Mouse (Mus musculus): ENCODE data around the gene Ephb2. TPM values are rescaled to one million over a fixed set of nuclear protein-coding genes. Genes with fewer than 3 reads are reported as not detected.

The Ephb2 gene
- polyA plus RNA-seq, 1 experiment, result 21.7 TPM

- Histone ChIP-seq H3K36me3 (ENCODE audit: control insufficient read depth, insufficient read depth) (no peaks in the 10 kb centered on the region), H3K4me3 (no peak overlapping the region), H3K4me2 (ENCODE audit: low read depth) (no peak overlapping the region), H3ac (ENCODE audit: control insufficient read depth, insufficient read length) (no peak overlapping the region), H3K79me2 (ENCODE audit: control insufficient read depth, insufficient read depth) (no peaks in the 10 kb centered on the region), H3K27me3 (ENCODE audit: control insufficient read depth, insufficient read depth, insufficient read length) (no peaks in the 10 kb centered on the region)
- TF ChIP-seq SRF (IDR thresholded peaks at IDR 0.05; ENCODE audit: control insufficient read depth, insufficient read length, low read depth) (no peak), REST (IDR thresholded peaks at IDR 0.05; ENCODE audit: insufficient read depth, insufficient read length) (no peak), POLR2A (IDR thresholded peaks at IDR 0.05; ENCODE audit: insufficient read length, low read depth) (no peak), POLR2AphosphoS2 (IDR thresholded peaks at IDR 0.05; ENCODE audit: insufficient read length, low read depth) (no peak), USF1 (IDR thresholded peaks at IDR 0.05; ENCODE audit: low read depth) (no peak), TCF12 (IDR thresholded peaks at IDR 0.05; ENCODE audit: insufficient read depth, poor library complexity, severe bottlenecking) (no peak), MYOD1 (IDR thresholded peaks at IDR 0.05; ENCODE audit: control insufficient read depth in 1 of 3, insufficient read length in 2 of 3, low read depth in 2 of 3) (no peak), MYOG (IDR thresholded peaks at IDR 0.05; ENCODE audit: control insufficient read depth in 1 of 3, insufficient read depth in 1 of 3, insufficient read length in 2 of 3, low read depth in 2 of 3) (no peak), CEBPB (IDR thresholded peaks at IDR 0.05; ENCODE audit: insufficient read depth, poor library complexity, severe bottlenecking) (no peak), E2F4 (IDR thresholded peaks at IDR 0.05; ENCODE audit: insufficient read depth) (no peak), TCF3 (IDR thresholded peaks at IDR 0.05; ENCODE audit: insufficient read length, low read depth) (no peak), MAX (IDR thresholded peaks at IDR 0.05; ENCODE audit: low read depth) (no peak)
Measured at GRCm38 (mm10) chr4:136675439-136675838, 160.3 kb downstream of the Ephb2 start.

GRCm38 (mm10) chr4:136672335-136673090 is 163.3 kb downstream of the Ephb2 start:
- Histone ChIP-seq H3ac (ENCODE audit: control insufficient read depth, insufficient read length) (no peak overlapping the region), H3K4me3 (no peak overlapping the region), H3K4me2 (ENCODE audit: low read depth) (no peak overlapping the region), H3K79me2 (ENCODE audit: control insufficient read depth, insufficient read depth) (no peaks in the 10 kb centered on the region), H3K27me3 (ENCODE audit: control insufficient read depth, insufficient read depth, insufficient read length) (no peaks in the 10 kb centered on the region), H3K36me3 (ENCODE audit: control insufficient read depth, insufficient read depth) (no peaks in the 10 kb centered on the region)
- TF ChIP-seq SRF (IDR thresholded peaks at IDR 0.05; ENCODE audit: control insufficient read depth, insufficient read length, low read depth), result no peak

DNA sequence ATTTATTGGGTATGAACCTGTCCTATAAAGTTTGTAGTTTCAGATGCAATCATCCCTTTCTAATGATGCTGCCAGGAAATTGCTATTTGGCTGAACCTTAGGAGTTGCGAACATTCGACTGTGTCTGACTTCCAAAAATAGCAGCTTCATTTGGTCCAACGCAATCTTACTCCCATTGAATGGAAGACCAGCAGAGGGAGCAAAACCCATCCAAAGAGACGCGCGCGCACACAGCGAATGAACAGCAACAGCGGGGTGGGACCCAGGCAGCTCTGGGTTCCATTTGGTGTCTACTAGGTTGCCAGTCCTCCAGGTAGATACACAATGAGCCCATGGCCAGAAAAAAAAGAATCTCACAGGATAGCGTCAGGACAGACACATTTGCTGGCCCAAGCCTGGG is 168.0 kb downstream of the Ephb2 start:
- TF ChIP-seq USF1 (IDR thresholded peaks at IDR 0.05; ENCODE audit: low read depth), result no peak
- TF ChIP-seq MYOD1 (IDR thresholded peaks at IDR 0.05; ENCODE audit: control insufficient read depth in 1 of 3, insufficient read length in 2 of 3, low read depth in 2 of 3), result no peak
- TF ChIP-seq E2F4 (IDR thresholded peaks at IDR 0.05; ENCODE audit: insufficient read depth), result no peak
- TF ChIP-seq MAX (IDR thresholded peaks at IDR 0.05; ENCODE audit: low read depth), result no peak
- H3ac ChIP-seq (ENCODE audit: control insufficient read depth, insufficient read length), result no peak overlapping the region
- no peaks in the 10 kb centered on the region for H3K36me3 ChIP-seq (ENCODE audit: control insufficient read depth, insufficient read depth)
- no peaks in the 10 kb centered on the region for H3K79me2 ChIP-seq (ENCODE audit: control insufficient read depth, insufficient read depth)
- no peak overlapping the region for H3K4me2 ChIP-seq (ENCODE audit: low read depth)
- no peak overlapping the region for H3K4me3 ChIP-seq
- no peaks in the 10 kb centered on the region for H3K27me3 ChIP-seq (ENCODE audit: control insufficient read depth, insufficient read depth, insufficient read length)

DNA sequence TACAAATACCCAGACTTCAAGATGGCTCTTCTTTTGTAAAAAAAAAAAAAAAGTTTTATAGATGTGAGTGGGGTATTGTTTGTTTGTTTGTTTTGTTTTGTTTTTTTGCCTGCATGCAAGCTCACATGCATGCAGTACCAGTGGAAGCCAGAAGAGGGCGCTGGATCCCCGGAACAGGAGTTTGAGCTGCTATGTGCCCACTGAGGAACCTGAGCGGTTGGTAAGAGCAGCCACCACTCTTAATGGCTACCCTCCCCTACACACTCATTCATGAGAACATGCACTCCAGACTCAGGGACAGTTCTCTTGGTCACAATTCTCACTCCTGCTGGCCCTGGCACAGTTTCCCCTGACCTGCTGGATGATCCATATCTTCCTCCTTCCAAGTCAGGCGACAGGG is 169.8 kb downstream of the Ephb2 start:
- Histone ChIP-seq H3K4me2 (ENCODE audit: low read depth) (no peak overlapping the region), H3K79me2 (ENCODE audit: control insufficient read depth, insufficient read depth) (no peaks in the 10 kb centered on the region), H3K36me3 (ENCODE audit: control insufficient read depth, insufficient read depth) (no peaks in the 10 kb centered on the region), H3K27me3 (ENCODE audit: control insufficient read depth, insufficient read depth, insufficient read length) (no peaks in the 10 kb centered on the region), H3K4me3 (no peak overlapping the region), H3ac (ENCODE audit: control insufficient read depth, insufficient read length) (no peak overlapping the region)
- TF ChIP-seq MAX (IDR thresholded peaks at IDR 0.05; ENCODE audit: low read depth) (no peak), TCF12 (IDR thresholded peaks at IDR 0.05; ENCODE audit: insufficient read depth, poor library complexity, severe bottlenecking) (no peak)

DNA sequence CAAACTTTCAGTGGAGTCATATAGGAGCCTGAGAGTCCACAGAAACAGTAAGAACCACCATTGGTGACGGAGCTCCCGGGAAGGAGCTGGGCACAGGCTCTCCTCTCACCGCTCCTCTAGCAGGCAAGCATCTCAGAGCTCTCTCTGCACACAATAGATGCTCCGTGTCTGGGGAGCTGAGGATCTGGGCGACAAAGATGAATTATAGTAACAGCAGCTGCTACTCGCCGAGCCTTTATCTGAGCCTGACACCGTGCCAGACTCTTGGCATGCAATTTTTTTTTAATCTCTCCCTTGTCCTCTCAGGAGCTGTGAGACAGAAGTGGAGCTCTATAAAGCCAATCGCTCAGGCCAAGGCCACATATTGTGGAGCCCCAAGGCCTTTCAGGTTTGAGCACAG is 170.7 kb downstream of the Ephb2 start:
- Histone ChIP-seq H3K36me3 (ENCODE audit: control insufficient read depth, insufficient read depth) (no peaks in the 10 kb centered on the region), H3ac (ENCODE audit: control insufficient read depth, insufficient read length) (no peak overlapping the region), H3K4me2 (ENCODE audit: low read depth) (no peak overlapping the region), H3K79me2 (ENCODE audit: control insufficient read depth, insufficient read depth) (no peaks in the 10 kb centered on the region), H3K4me3 (no peak overlapping the region), H3K27me3 (ENCODE audit: control insufficient read depth, insufficient read depth, insufficient read length) (no peaks in the 10 kb centered on the region)
- TF ChIP-seq POLR2A (IDR thresholded peaks at IDR 0.05; ENCODE audit: insufficient read length, low read depth), result no peak
- peak; percentile 64 to 79 (median 74) for TF ChIP-seq MYOD1 (IDR thresholded peaks at IDR 0.05; ENCODE audit: control insufficient read depth in 1 of 3, insufficient read length in 2 of 3, low read depth in 2 of 3)

GRCm38 (mm10) chr4:136657914-136658313 is 177.9 kb downstream of the Ephb2 start:
- no peaks in the 10 kb centered on the region for H3K36me3 ChIP-seq (ENCODE audit: control insufficient read depth, insufficient read depth)
- TF ChIP-seq MYOG (IDR thresholded peaks at IDR 0.05; ENCODE audit: control insufficient read depth in 1 of 3, insufficient read depth in 1 of 3, insufficient read length in 2 of 3, low read depth in 2 of 3) (no peak), CEBPB (IDR thresholded peaks at IDR 0.05; ENCODE audit: insufficient read depth, poor library complexity, severe bottlenecking) (no peak), TCF12 (IDR thresholded peaks at IDR 0.05; ENCODE audit: insufficient read depth, poor library complexity, severe bottlenecking) (no peak), E2F4 (IDR thresholded peaks at IDR 0.05; ENCODE audit: insufficient read depth) (no peak), MYOD1 (IDR thresholded peaks at IDR 0.05; ENCODE audit: control insufficient read depth in 1 of 3, insufficient read length in 2 of 3, low read depth in 2 of 3) (no peak), SRF (IDR thresholded peaks at IDR 0.05; ENCODE audit: control insufficient read depth, insufficient read length, low read depth) (no peak)

More at GRCm38 (mm10) chr4:136657914-136658313, 177.9 kb downstream of the Ephb2 start:
- Histone ChIP-seq H3ac (ENCODE audit: control insufficient read depth, insufficient read length) (no peak overlapping the region), H3K27me3 (ENCODE audit: control insufficient read depth, insufficient read depth, insufficient read length) (no peaks in the 10 kb centered on the region), H3K4me3 (no peak overlapping the region), H3K4me2 (ENCODE audit: low read depth) (no peak overlapping the region), H3K79me2 (ENCODE audit: control insufficient read depth, insufficient read depth) (no peaks in the 10 kb centered on the region)

All from myocyte (in vitro differentiated cells).